Mouse (Mus musculus): Measurements from ENCODE around the gene Speer4d.
"Not testable (repeated sequence)": the region's sequence is repeated elsewhere in the genome, so short reads cannot be mapped to it uniquely, and the experiment has no call there.

- not testable (repeated sequence) for TF ChIP-seq CTCF, EP300 (IDR thresholded peaks at IDR 0.05; ENCODE audit: low read depth)
Observed at GRCm38 (mm10) chr5:15628136-15628535, 9.3 kb downstream of the Speer4d start.
